Mouse (Mus musculus) myocyte (in vitro differentiated cells): ENCODE measurements around the gene Rcor1. TPM values are rescaled to one million over a fixed set of nuclear protein-coding genes. Genes with fewer than 3 reads are reported as not detected.

Experiments used
- H3K27me3 ChIP-seq: one replicate; pipeline ENCODE4 v1.6.1; 2011; ENCODE audit not compliant: control insufficient read depth, insufficient read depth, insufficient read length
- H3K36me3 ChIP-seq: one replicate; pipeline ENCODE4 v1.6.1; 2011; ENCODE audit not compliant: control insufficient read depth, insufficient read depth
- H3K4me2 ChIP-seq: one replicate; pipeline ENCODE4 v1.6.1; 2011; ENCODE audit warnings: low read depth, control low read depth
- H3K4me3 ChIP-seq: one replicate; pipeline ENCODE4 v1.5.1; 2011; ENCODE audit warnings: mild to moderate bottlenecking, control low read depth, moderate library complexity
- H3K79me2 ChIP-seq: one replicate; pipeline ENCODE4 v1.6.1; 2011; ENCODE audit not compliant: control insufficient read depth, insufficient read depth
- H3ac ChIP-seq: one replicate; pipeline ENCODE4 v1.6.1; 2011; ENCODE audit not compliant: control insufficient read depth, insufficient read length
- CEBPB ChIP-seq: IDR thresholded peaks from 2 replicates; pipeline ENCODE4 v1.6.1; 2011; ENCODE audit warnings: mild to moderate bottlenecking, moderate library complexity; ENCODE audit not compliant: poor library complexity, insufficient read depth, severe bottlenecking
- E2F4 ChIP-seq: IDR thresholded peaks from one replicate; pipeline ENCODE4 v1.6.1; 2011; ENCODE audit warnings: mild to moderate bottlenecking, control low read depth, moderate library complexity; ENCODE audit not compliant: insufficient read depth
- MAX ChIP-seq: IDR thresholded peaks from one replicate; pipeline ENCODE4 v1.6.1; 2011; ENCODE audit warnings: low read depth, mild to moderate bottlenecking, control low read depth
- MYOD1 ChIP-seq, 3 experiments: IDR thresholded peaks; one replicate each; pipeline ENCODE4 v1.6.1; 2011; ENCODE audit warnings: control low read depth in 2 of 3, low read depth in 2 of 3, mild to moderate bottlenecking in 2 of 3, moderate library complexity in 1 of 3; ENCODE audit not compliant: insufficient read length in 2 of 3, control insufficient read depth in 1 of 3
- MYOG ChIP-seq, 3 experiments: IDR thresholded peaks; one replicate each; pipeline ENCODE4 v1.6.1; 2011; ENCODE audit warnings: control low read depth in 2 of 3, low read depth in 2 of 3, mild to moderate bottlenecking in 2 of 3; ENCODE audit not compliant: insufficient read length in 2 of 3, control insufficient read depth in 1 of 3, insufficient read depth in 1 of 3
- POLR2A ChIP-seq: IDR thresholded peaks from one replicate; pipeline ENCODE4 v1.6.1; 2011; ENCODE audit warnings: low read depth, mild to moderate bottlenecking, control low read depth, moderate library complexity; ENCODE audit not compliant: insufficient read length
- POLR2AphosphoS2 ChIP-seq: IDR thresholded peaks from one replicate; pipeline ENCODE4 v1.6.1; 2011; ENCODE audit warnings: low read depth, control low read depth; ENCODE audit not compliant: insufficient read length
- REST ChIP-seq: IDR thresholded peaks from one replicate; pipeline ENCODE4 v1.6.1; 2011; ENCODE audit warnings: mild to moderate bottlenecking, control low read depth, moderate library complexity; ENCODE audit not compliant: insufficient read depth, insufficient read length
- SRF ChIP-seq: IDR thresholded peaks from one replicate; pipeline ENCODE4 v1.6.1; 2011; ENCODE audit warnings: low read depth; ENCODE audit not compliant: control insufficient read depth, insufficient read length
- TCF12 ChIP-seq: IDR thresholded peaks from one replicate; pipeline ENCODE4 v1.6.1; 2011; ENCODE audit warnings: mild to moderate bottlenecking, control low read depth; ENCODE audit not compliant: poor library complexity, insufficient read depth, severe bottlenecking
- TCF3 ChIP-seq: IDR thresholded peaks from one replicate; pipeline ENCODE4 v1.6.1; 2011; ENCODE audit warnings: low read depth, control low read depth; ENCODE audit not compliant: insufficient read length
- USF1 ChIP-seq: IDR thresholded peaks from one replicate; pipeline ENCODE4 v1.6.1; 2011; ENCODE audit warnings: low read depth, mild to moderate bottlenecking, control low read depth, moderate library complexity
- polyA plus RNA-seq: library from polyadenylated mRNA; unstranded; fragments of >200 nt; fragmentation: generic; extraction: Trizol; gene quantifications from one replicate; pipeline ENCODE4 v1.2.1, GENCODE M21; 2012; ENCODE audit warnings: missing spikeins

The Rcor1 gene
- polyA plus RNA-seq, 1 experiment = 9.4 TPM

GRCm38 (mm10) chr12:111097036-111097435, 57.9 kb downstream of the Rcor1 start:
- Histone ChIP-seq H3K4me2 (no peak overlapping the region), H3K36me3 (peaks cover 7% of the 10 kb centered on the region), H3ac (no peak overlapping the region), H3K79me2 (peaks cover 7% of the 10 kb centered on the region), H3K27me3 (no peaks in the 10 kb centered on the region), H3K4me3 (no peak overlapping the region)
- TF ChIP-seq MAX = no peak
- no peak for TF ChIP-seq POLR2A
- TF ChIP-seq E2F4 = no peak
- TF ChIP-seq CEBPB = no peak
- no peak for TF ChIP-seq POLR2AphosphoS2
- no peak for TF ChIP-seq TCF3
- no peak for TF ChIP-seq TCF12
- no peak for TF ChIP-seq SRF
- no peak for TF ChIP-seq USF1
- TF ChIP-seq MYOG (IDR thresholded peaks at IDR 0.05; ENCODE audit: control insufficient read depth in 1 of 3, insufficient read depth in 1 of 3, insufficient read length in 2 of 3, low read depth in 2 of 3) = no peak
- TF ChIP-seq REST = no peak
- TF ChIP-seq MYOD1 (IDR thresholded peaks at IDR 0.05; ENCODE audit: control insufficient read depth in 1 of 3, insufficient read length in 2 of 3, low read depth in 2 of 3) = no peak

GRCm38 (mm10) chr12:111111176-111111575, 72.0 kb downstream of the Rcor1 start:
- H3K79me2 ChIP-seq = no peaks in the 10 kb centered on the region
- H3K4me3 ChIP-seq = no peak overlapping the region
- TF ChIP-seq POLR2A = no peak
- TF ChIP-seq E2F4 = no peak
- TF ChIP-seq MYOD1 (IDR thresholded peaks at IDR 0.05; ENCODE audit: control insufficient read depth in 1 of 3, insufficient read length in 2 of 3, low read depth in 2 of 3) = no peak
- no peak for TF ChIP-seq REST
- no peak for TF ChIP-seq MYOG (IDR thresholded peaks at IDR 0.05; ENCODE audit: control insufficient read depth in 1 of 3, insufficient read depth in 1 of 3, insufficient read length in 2 of 3, low read depth in 2 of 3)
- TF ChIP-seq POLR2AphosphoS2 = no peak
- TF ChIP-seq SRF = no peak
- TF ChIP-seq TCF12 = no peak
- no peak for TF ChIP-seq CEBPB
- TF ChIP-seq MAX = no peak
- no peak for TF ChIP-seq USF1
- TF ChIP-seq TCF3 = no peak
- peaks cover 30% of the 10 kb centered on the region for H3K36me3 ChIP-seq
- H3K27me3 ChIP-seq = no peaks in the 10 kb centered on the region
- H3K4me2 ChIP-seq = no peak overlapping the region
- no peak overlapping the region for H3ac ChIP-seq

- Histone ChIP-seq H3K27me3 (no peaks in the 10 kb centered on the region), H3K36me3 (peaks cover 43% of the 10 kb centered on the region), H3ac (no peak overlapping the region), H3K4me3 (no peak overlapping the region), H3K4me2 (no peak overlapping the region), H3K79me2 (no peaks in the 10 kb centered on the region)
- TF ChIP-seq TCF12 = no peak
- no peak for TF ChIP-seq POLR2AphosphoS2
- no peak for TF ChIP-seq POLR2A
- no peak for TF ChIP-seq MAX
- no peak for TF ChIP-seq SRF
Measured at GRCm38 (mm10) chr12:111114593-111114992, 75.4 kb downstream of the Rcor1 start.

- Histone ChIP-seq H3K27me3 (no peaks in the 10 kb centered on the region), H3K79me2 (no peaks in the 10 kb centered on the region), H3ac (no peak overlapping the region), H3K36me3 (peaks cover 21% of the 10 kb centered on the region), H3K4me2 (no peak overlapping the region), H3K4me3 (no peak overlapping the region)
- TF ChIP-seq E2F4 (no peak), MAX (no peak), TCF3 (no peak), POLR2A (no peak), REST (no peak), USF1 (no peak), SRF (no peak), TCF12 (no peak), MYOG (IDR thresholded peaks at IDR 0.05; ENCODE audit: control insufficient read depth in 1 of 3, insufficient read depth in 1 of 3, insufficient read length in 2 of 3, low read depth in 2 of 3) (no peak), POLR2AphosphoS2 (no peak), CEBPB (no peak), MYOD1 (IDR thresholded peaks at IDR 0.05; ENCODE audit: control insufficient read depth in 1 of 3, insufficient read length in 2 of 3, low read depth in 2 of 3) (no peak)
Measured at GRCm38 (mm10) chr12:111119506-111120085, 80.4 kb downstream of the Rcor1 start.

- H3K27me3 ChIP-seq = no peaks in the 10 kb centered on the region
- H3K4me3 ChIP-seq = no peak overlapping the region
- no peak for TF ChIP-seq SRF
- no peak for TF ChIP-seq TCF12
- TF ChIP-seq POLR2AphosphoS2 = no peak
- no peak for TF ChIP-seq MAX
- no peak for TF ChIP-seq TCF3
- no peak for TF ChIP-seq MYOD1 (IDR thresholded peaks at IDR 0.05; ENCODE audit: control insufficient read depth in 1 of 3, insufficient read length in 2 of 3, low read depth in 2 of 3)
- no peak for TF ChIP-seq REST
- no peak for TF ChIP-seq CEBPB
- TF ChIP-seq E2F4 = no peak
- TF ChIP-seq USF1 = no peak
- no peak for TF ChIP-seq POLR2A
- TF ChIP-seq MYOG (IDR thresholded peaks at IDR 0.05; ENCODE audit: control insufficient read depth in 1 of 3, insufficient read depth in 1 of 3, insufficient read length in 2 of 3, low read depth in 2 of 3) = no peak
- no peak overlapping the region for H3ac ChIP-seq
- no peaks in the 10 kb centered on the region for H3K79me2 ChIP-seq
- H3K36me3 ChIP-seq = peaks cover 14% of the 10 kb centered on the region
- no peak overlapping the region for H3K4me2 ChIP-seq
Measured at GRCm38 (mm10) chr12:111120976-111121645, 82.0 kb downstream of the Rcor1 start.
